Mouse (Mus musculus): ENCODE measurements around the gene Lacc1.

DNA sequence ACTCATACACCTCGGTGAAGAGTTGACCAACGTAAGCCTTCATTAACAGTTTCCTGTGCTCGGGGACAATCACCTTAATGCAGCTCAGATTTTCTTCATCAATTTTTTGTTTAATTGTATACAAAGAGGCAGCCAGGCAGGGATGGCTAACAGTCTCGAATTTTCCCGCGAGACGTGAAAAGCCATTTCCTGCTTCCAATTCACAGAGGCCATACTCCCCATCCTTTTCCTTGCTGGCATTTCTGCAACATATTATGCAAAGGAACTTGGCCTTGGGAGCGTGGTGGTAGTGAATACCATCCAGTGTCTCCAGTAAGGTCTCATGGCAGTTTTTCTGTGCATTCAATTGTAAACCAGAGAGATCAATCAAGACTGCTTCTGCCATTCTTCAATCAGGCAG is 1.7 kb downstream of the Lacc1 start:
- TF ChIP-seq CTCF (IDR thresholded peaks at IDR 0.05; ENCODE audit: low read depth, low read length) (no peak), EP300 (IDR thresholded peaks at IDR 0.05; ENCODE audit: insufficient read depth, low read depth, low read length) (no peak), POLR2A (IDR thresholded peaks at IDR 0.05; ENCODE audit: insufficient read depth, low read length) (no peak)

All from ES-Bruce4 (cell line).